Mouse (Mus musculus) midbrain, embryonic 14.5 days (tissue): Measurements from ENCODE around the gene Cd6. TPM values are rescaled to one million over a fixed set of nuclear protein-coding genes. Genes with fewer than 3 reads are reported as not detected.

Source experiments
- ATAC-seq: fragments of 200-750 bp; cut with Nextera tagmentation; 2 replicates; pipeline ENCODE4 v1.8.0; 2017; ENCODE audit warnings: moderate number of reproducible peaks, moderate library complexity; ENCODE audit not compliant: low FRiP score, low TSS enrichment
- DNase-seq: peaks from one replicate; pipeline ENCODE4 v3.0.0-alpha.2; 2015
- H3K27ac ChIP-seq: fragments of 300-500 bp; sonication (generic); replicated peaks from 2 replicates; pipeline ENCODE4 v1.5.1; 2014; ENCODE audit warnings: mild to moderate bottlenecking, low read depth, low read length, moderate library complexity
- H3K27me3 ChIP-seq: fragments of 300-500 bp; sonication (generic); 2 replicates; pipeline ENCODE4 v1.6.1; 2014; ENCODE audit warnings: low read length, control low read depth, mixed read lengths; ENCODE audit not compliant: control insufficient read depth, insufficient read depth
- H3K36me3 ChIP-seq: fragments of 300-500 bp; sonication (generic); 2 replicates; pipeline ENCODE4 v1.6.1; 2014; ENCODE audit warnings: low read length, control low read depth; ENCODE audit not compliant: control insufficient read depth, insufficient read depth
- H3K4me1 ChIP-seq: fragments of 300-500 bp; sonication (generic); 2 replicates; pipeline ENCODE4 v1.6.1; 2014; ENCODE audit warnings: mild to moderate bottlenecking, antibody characterized with exemption, low read length, control low read depth; ENCODE audit not compliant: control insufficient read depth, insufficient read depth
- H3K4me2 ChIP-seq: fragments of 300-500 bp; sonication (generic); 2 replicates; pipeline ENCODE4 v1.6.1; 2014; ENCODE audit warnings: mild to moderate bottlenecking, low read length, moderate library complexity
- H3K4me3 ChIP-seq: fragments of 300-500 bp; sonication (generic); replicated peaks from 2 replicates; pipeline ENCODE4 v1.5.1; 2014; ENCODE audit warnings: low read depth, low read length
- H3K9ac ChIP-seq: fragments of 300-500 bp; sonication (generic); replicated peaks from 2 replicates; pipeline ENCODE4 v1.6.1; 2014; ENCODE audit warnings: mild to moderate bottlenecking, low read length, moderate library complexity
- H3K9me3 ChIP-seq: fragments of 300-500 bp; sonication (generic); 2 replicates; pipeline ENCODE4 v1.6.1; 2016; ENCODE audit warnings: low read length, control low read depth, mixed read lengths; ENCODE audit not compliant: control insufficient read depth
- WGBS: fragments of 180-500 bp; shearing (Covaris S2); extraction: QIAGEN DNeasy Blood & Tissue Kit; methylation state at CpG from one replicate; pipeline ENCODE4 v1.1.7; 2014; 5-methylcytosine and 5-hydroxymethylcytosine counted together
- polyA plus RNA-seq: library from polyadenylated mRNA; unstranded; fragments of >200 nt; fragmentation: Nextera tagmentation; extraction: Ambion mirVana; gene quantifications from 2 replicates; pipeline ENCODE4 v1.2.1, GENCODE M21; 2014

The Cd6 gene
- polyA plus RNA-seq, 1 experiment from 2014 or later, result not detected

- no peaks in the 10 kb centered on the region for H3K4me1 ChIP-seq
- H3K27me3 ChIP-seq, result no peaks in the 10 kb centered on the region
- ATAC-seq, result no peak
- H3K36me3 ChIP-seq, result no peaks in the 10 kb centered on the region
- no peaks in the 10 kb centered on the region for H3K9me3 ChIP-seq
- no peak overlapping the region for H3K4me3 ChIP-seq
- H3K27ac ChIP-seq, result no peak overlapping the region
- no peak for DNase-seq
- H3K4me2 ChIP-seq, result no peak overlapping the region
- H3K9ac ChIP-seq, result no peak overlapping the region
- WGBS, result 92% methylated on average over 7 of the region's 7 CpGs
Observed at GRCm38 (mm10) chr19:10824061-10824460, 5.8 kb downstream of the Cd6 start.

DNA sequence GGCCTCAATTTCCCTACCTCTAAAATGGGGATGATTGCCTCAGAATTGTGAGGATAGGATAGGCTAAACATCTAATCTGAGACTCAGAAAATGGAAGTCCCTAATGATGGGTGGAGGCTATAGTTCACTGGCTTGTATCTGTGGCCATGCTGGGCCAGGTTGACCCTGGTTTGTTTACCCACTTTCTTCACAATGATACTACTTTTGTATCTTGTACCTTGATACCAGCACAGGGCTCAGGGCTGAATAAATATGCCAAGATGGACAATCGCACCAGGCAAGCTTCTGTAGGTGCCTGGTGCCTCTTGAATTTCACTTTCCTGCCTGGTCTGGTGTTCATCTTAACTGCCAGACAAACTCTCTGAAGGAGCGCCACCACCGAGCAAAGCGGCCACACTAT, 7.3 kb downstream of the Cd6 start:
- Histone ChIP-seq H3K9me3 (no peaks in the 10 kb centered on the region), H3K36me3 (no peaks in the 10 kb centered on the region), H3K27ac (no peak overlapping the region), H3K4me1 (no peaks in the 10 kb centered on the region), H3K9ac (no peak overlapping the region), H3K4me2 (no peak overlapping the region), H3K4me3 (no peak overlapping the region), H3K27me3 (no peaks in the 10 kb centered on the region)
- DNase-seq (no peak), ATAC-seq (no peak)
- WGBS, result 96% methylated on average over 4 of the region's 4 CpGs

GRCm38 (mm10) chr19:10821319-10821718, 8.5 kb downstream of the Cd6 start:
- H3K27me3 ChIP-seq, result no peaks in the 10 kb centered on the region
- no peak for DNase-seq
- 54% methylated on average over 7 of the region's 7 CpGs for WGBS
- H3K9me3 ChIP-seq, result no peaks in the 10 kb centered on the region
- no peak overlapping the region for H3K4me3 ChIP-seq
- H3K36me3 ChIP-seq, result no peaks in the 10 kb centered on the region
- no peaks in the 10 kb centered on the region for H3K4me1 ChIP-seq
- no peak overlapping the region for H3K9ac ChIP-seq
- H3K4me2 ChIP-seq, result no peak overlapping the region
- no peak overlapping the region for H3K27ac ChIP-seq
- ATAC-seq, result no peak

DNA sequence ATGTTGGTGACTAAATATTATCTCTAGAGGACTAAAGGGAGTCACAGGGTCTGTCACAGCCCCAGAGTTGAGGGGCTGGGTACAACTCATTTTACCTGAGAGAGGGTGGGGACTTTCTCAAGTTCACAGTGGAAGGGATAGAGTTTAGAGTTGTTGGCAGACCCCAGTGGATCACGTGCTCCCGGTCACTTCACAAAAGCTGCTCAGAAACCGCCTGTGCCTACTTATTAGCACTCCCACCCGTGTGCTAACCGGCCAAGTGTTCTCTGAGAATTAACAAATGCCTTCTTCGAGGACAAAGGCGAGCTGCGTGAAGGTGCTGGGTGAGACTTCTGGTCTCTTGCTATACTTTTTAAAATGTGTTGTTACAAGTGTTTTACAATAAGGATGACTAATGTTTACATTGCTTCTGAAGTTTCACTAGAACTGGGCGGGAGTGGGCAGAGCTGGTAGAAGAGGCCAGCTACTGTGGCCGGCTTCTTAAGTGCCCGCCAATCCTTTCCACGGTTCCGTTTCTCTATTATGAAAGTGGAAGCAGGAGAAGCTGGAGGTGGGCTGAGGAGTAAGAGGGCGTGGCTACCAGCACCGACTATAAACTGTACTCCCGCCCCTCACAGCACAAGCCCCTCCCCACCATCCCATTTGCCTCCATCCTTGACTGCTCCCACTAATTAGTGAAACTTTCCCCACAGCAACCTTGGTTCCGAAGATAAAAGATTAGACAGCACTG, 11.5 kb downstream of the Cd6 start:
- Histone ChIP-seq H3K27ac (no peak overlapping the region), H3K27me3 (no peaks in the 10 kb centered on the region), H3K4me1 (no peaks in the 10 kb centered on the region), H3K4me2 (no peak overlapping the region), H3K36me3 (no peaks in the 10 kb centered on the region), H3K9ac (no peak overlapping the region), H3K4me3 (no peak overlapping the region), H3K9me3 (no peaks in the 10 kb centered on the region)
- DNase-seq (no peak), ATAC-seq (no peak)
- 46% methylated on average over 17 of the region's 17 CpGs for WGBS

- Histone ChIP-seq H3K27me3 (no peaks in the 10 kb centered on the region), H3K9ac (no peak overlapping the region), H3K36me3 (no peaks in the 10 kb centered on the region), H3K27ac (no peak overlapping the region), H3K4me2 (no peak overlapping the region), H3K4me1 (no peaks in the 10 kb centered on the region), H3K4me3 (no peak overlapping the region), H3K9me3 (no peaks in the 10 kb centered on the region)
- no peak for DNase-seq
- WGBS, result 78% methylated on average over 2 of the region's 2 CpGs
- no peak for ATAC-seq
Observed at GRCm38 (mm10) chr19:10816462-10816861, 13.4 kb downstream of the Cd6 start.

GRCm38 (mm10) chr19:10815871-10816270, 14.0 kb downstream of the Cd6 start:
- no peaks in the 10 kb centered on the region for H3K9me3 ChIP-seq
- H3K4me1 ChIP-seq, result no peaks in the 10 kb centered on the region
- no peak overlapping the region for H3K27ac ChIP-seq
- no peak overlapping the region for H3K4me3 ChIP-seq
- ATAC-seq (no peak), DNase-seq (no peak)
- no peaks in the 10 kb centered on the region for H3K36me3 ChIP-seq
- H3K4me2 ChIP-seq, result no peak overlapping the region
- H3K9ac ChIP-seq, result no peak overlapping the region
- no peaks in the 10 kb centered on the region for H3K27me3 ChIP-seq
- 87% methylated on average over 6 of the region's 6 CpGs for WGBS

GRCm38 (mm10) chr19:10813905-10814304, 16.0 kb downstream of the Cd6 start:
- WGBS, result 69% methylated on average over 7 of the region's 7 CpGs
- DNase-seq (no peak), ATAC-seq (no peak)
- Histone ChIP-seq H3K9ac (no peak overlapping the region), H3K9me3 (no peaks in the 10 kb centered on the region), H3K27me3 (no peaks in the 10 kb centered on the region), H3K27ac (no peak overlapping the region), H3K4me2 (no peak overlapping the region), H3K36me3 (no peaks in the 10 kb centered on the region), H3K4me3 (no peak overlapping the region), H3K4me1 (peaks cover 3% of the 10 kb centered on the region; the same call in 1 of the 2 replicates)

GRCm38 (mm10) chr19:10813039-10813438, 16.8 kb downstream of the Cd6 start:
- Histone ChIP-seq H3K9ac (no peak overlapping the region), H3K4me2 (no peak overlapping the region), H3K36me3 (no peaks in the 10 kb centered on the region), H3K9me3 (no peaks in the 10 kb centered on the region), H3K4me1 (peaks cover 3% of the 10 kb centered on the region; the same call in 1 of the 2 replicates), H3K27ac (no peak overlapping the region), H3K27me3 (no peaks in the 10 kb centered on the region), H3K4me3 (no peak overlapping the region)
- ATAC-seq (no peak), DNase-seq (no peak)
- 93% methylated on average over 5 of the region's 5 CpGs for WGBS

- ATAC-seq, result no peak
- H3K4me2 ChIP-seq, result no peak overlapping the region
- peaks cover 3% of the 10 kb centered on the region; the same call in 1 of the 2 replicates for H3K4me1 ChIP-seq
- no peak overlapping the region for H3K4me3 ChIP-seq
- no peaks in the 10 kb centered on the region for H3K9me3 ChIP-seq
- 91% methylated on average over 6 of the region's 6 CpGs for WGBS
- H3K36me3 ChIP-seq, result no peaks in the 10 kb centered on the region
- H3K27me3 ChIP-seq, result no peaks in the 10 kb centered on the region
- H3K9ac ChIP-seq, result no peak overlapping the region
- no peak for DNase-seq
- no peak overlapping the region for H3K27ac ChIP-seq
Observed at GRCm38 (mm10) chr19:10811471-10811870, 18.4 kb downstream of the Cd6 start.
